Mouse (Mus musculus): Measurements from ENCODE around the gene Hap1. TPM values are rescaled to one million over a fixed set of nuclear protein-coding genes. Genes with fewer than 3 reads are reported as not detected.
A peak's percentile ranks its signal among the peaks of the same experiment; 100 is the strongest.
"Not testable (repeated sequence)": the region's sequence is repeated elsewhere in the genome, so short reads cannot be mapped to it uniquely, and the experiment has no call there.

Hap1 gene
- polyA plus RNA-seq, 1 experiment from 2014 or later: 13.8 TPM

DNA sequence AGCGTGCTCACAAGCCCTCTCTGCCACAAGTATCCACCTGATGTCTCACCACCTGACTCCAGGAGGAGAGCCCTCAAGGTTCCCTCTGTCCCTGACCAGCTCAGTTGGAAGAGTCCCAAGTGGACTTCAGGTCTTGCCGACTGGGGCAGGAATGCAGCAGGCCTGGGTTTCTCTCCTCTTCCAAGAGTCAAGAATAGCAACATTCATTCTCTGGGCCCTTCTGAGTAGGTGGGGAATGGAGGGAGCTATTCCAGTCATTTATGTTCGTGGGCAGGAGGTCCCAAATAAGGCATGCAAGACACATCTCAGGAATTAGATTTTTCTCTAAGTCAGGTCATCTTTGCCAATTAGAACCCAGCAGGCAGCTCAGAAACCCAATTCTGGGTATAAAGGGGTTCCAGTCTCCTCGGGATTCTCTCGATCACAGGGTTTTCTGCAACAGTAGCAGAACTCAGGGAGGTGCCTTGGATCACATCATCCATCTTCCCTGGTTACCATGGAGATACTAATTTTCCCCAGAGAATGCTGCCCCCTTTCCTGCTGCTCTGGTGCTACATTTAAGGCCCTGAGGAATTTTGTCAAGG, 43.7 kb downstream of the Hap1 start:
- Histone ChIP-seq H3K9me3 (replicated peaks; ENCODE audit: low read length) (no peaks in the 10 kb centered on the region), H3K4me2 (ENCODE audit: low read length) (no peak overlapping the region), H3K36me3 (ENCODE audit: insufficient read depth, low read length) (no peaks in the 10 kb centered on the region), H3K27me3 (ENCODE audit: insufficient read depth, low read length) (no peaks in the 10 kb centered on the region), H3K9ac (ENCODE audit: low read depth, low read length) (no peak overlapping the region), H3K4me3 (replicated peaks; ENCODE audit: low read depth, low read length) (no peak overlapping the region), H3K27ac (no peak overlapping the region), H3K4me1 (replicated peaks; ENCODE audit: insufficient read depth, low read length) (no peaks in the 10 kb centered on the region)
- ATAC-seq (replicated peaks; ENCODE audit: low FRiP score, low read depth) (peak; percentile 51; the same call in 1 of the 2 replicates), DNase-seq (ENCODE audit: low spot score) (no peak)
- 36% methylated on average over 5 of the region's 5 CpGs for WGBS
- TF ChIP-seq CTCF (IDR thresholded peaks at IDR 0.05; ENCODE audit: low read depth): no peak

DNA sequence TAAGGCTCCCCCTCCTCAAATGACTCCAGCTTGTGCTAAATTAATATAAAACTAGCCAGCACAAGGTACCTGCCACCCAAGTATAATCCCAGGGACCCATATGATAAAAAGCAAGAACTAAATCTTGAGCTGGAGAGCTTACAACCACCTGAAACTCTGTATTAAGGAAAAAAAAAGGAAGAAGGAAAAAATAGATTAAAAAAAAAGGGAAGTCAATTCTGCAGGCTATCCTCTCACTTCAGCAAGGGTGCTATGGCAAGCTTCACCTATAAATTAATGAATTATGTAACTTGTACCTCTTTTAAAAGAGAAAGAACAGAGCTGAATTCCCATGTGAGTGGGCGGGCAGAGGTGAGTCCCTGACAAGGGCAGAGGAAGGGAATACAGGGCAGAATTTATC, 44.3 kb downstream of the Hap1 start:
- H3K9ac ChIP-seq (ENCODE audit: low read depth, low read length): no peak overlapping the region
- 67% methylated on average over 1 of the region's 1 CpGs for WGBS
- DNase-seq (ENCODE audit: low spot score) (no peak), ATAC-seq (replicated peaks; ENCODE audit: low FRiP score, low read depth) (no peak)
- no peaks in the 10 kb centered on the region for H3K36me3 ChIP-seq (ENCODE audit: insufficient read depth, low read length)
- no peak for TF ChIP-seq CTCF (IDR thresholded peaks at IDR 0.05; ENCODE audit: low read depth)
- no peaks in the 10 kb centered on the region for H3K27me3 ChIP-seq (ENCODE audit: insufficient read depth, low read length)
- no peaks in the 10 kb centered on the region for H3K9me3 ChIP-seq (replicated peaks; ENCODE audit: low read length)
- no peak overlapping the region for H3K27ac ChIP-seq
- H3K4me3 ChIP-seq (replicated peaks; ENCODE audit: low read depth, low read length): no peak overlapping the region
- H3K4me1 ChIP-seq (replicated peaks; ENCODE audit: insufficient read depth, low read length): no peaks in the 10 kb centered on the region
- no peak overlapping the region for H3K4me2 ChIP-seq (ENCODE audit: low read length)

DNA sequence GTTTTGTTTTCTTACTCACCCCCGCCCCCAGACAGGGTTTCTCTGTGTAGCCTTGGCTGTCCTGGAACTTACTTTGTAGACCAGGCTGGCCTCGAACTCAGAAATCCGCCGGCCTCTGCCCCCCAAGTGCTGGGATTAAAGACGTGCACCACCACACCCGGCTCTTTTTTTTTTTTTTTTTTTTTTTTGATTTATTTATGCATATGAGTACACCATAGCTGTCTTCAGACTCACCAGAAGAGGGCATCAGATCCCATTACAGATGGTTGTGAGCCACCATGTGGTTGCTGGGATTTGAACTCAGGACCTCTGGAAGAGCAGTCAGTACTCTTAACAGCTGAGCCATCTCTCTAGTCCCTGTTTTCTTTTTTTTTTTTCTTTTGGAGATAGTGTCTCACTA, 47.3 kb downstream of the Hap1 start:
- WGBS: 93% methylated on average over 6 of the region's 6 CpGs
- H3K9me3 ChIP-seq (replicated peaks; ENCODE audit: low read length); H3K36me3 ChIP-seq (ENCODE audit: insufficient read depth, low read length); H3K4me1 ChIP-seq (replicated peaks; ENCODE audit: insufficient read depth, low read length); H3K27me3 ChIP-seq (ENCODE audit: insufficient read depth, low read length); H3K27ac ChIP-seq; H3K4me3 ChIP-seq (replicated peaks; ENCODE audit: low read depth, low read length); H3K9ac ChIP-seq (ENCODE audit: low read depth, low read length); ATAC-seq (replicated peaks; ENCODE audit: low FRiP score, low read depth); DNase-seq (ENCODE audit: low spot score); H3K4me2 ChIP-seq (ENCODE audit: low read length): not testable (repeated sequence)

DNA sequence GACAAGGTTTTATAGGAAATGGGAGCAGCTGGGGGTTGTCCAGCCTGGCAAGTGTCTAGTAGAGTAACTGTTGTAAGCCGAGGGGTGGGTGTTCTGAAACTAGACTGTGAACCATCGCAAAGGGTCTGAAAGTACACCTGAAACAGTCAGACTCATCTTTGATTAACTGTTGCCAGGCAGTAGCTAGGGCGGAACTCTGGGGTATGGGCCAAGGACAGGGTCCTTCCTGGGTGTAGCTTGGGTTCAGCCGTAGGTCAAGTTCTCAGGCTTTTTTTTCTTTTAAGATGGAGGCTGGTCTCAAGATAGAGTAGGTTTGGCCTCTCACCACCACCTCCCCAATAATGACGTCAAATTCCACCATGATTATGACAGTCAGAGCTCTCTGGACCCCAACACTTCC, 48.0 kb downstream of the Hap1 start:
- ATAC-seq (replicated peaks; ENCODE audit: low FRiP score, low read depth) (no peak), DNase-seq (ENCODE audit: low spot score) (no peak)
- H3K9me3 ChIP-seq (replicated peaks; ENCODE audit: low read length): no peaks in the 10 kb centered on the region
- no peaks in the 10 kb centered on the region for H3K4me1 ChIP-seq (replicated peaks; ENCODE audit: insufficient read depth, low read length)
- H3K9ac ChIP-seq (ENCODE audit: low read depth, low read length): no peak overlapping the region
- H3K36me3 ChIP-seq (ENCODE audit: insufficient read depth, low read length): no peaks in the 10 kb centered on the region
- WGBS: 85% methylated on average over 5 of the region's 5 CpGs
- no peaks in the 10 kb centered on the region for H3K27me3 ChIP-seq (ENCODE audit: insufficient read depth, low read length)
- H3K4me3 ChIP-seq (replicated peaks; ENCODE audit: low read depth, low read length): no peak overlapping the region
- H3K27ac ChIP-seq: no peak overlapping the region
- H3K4me2 ChIP-seq (ENCODE audit: low read length): no peak overlapping the region
- no peak for TF ChIP-seq CTCF (IDR thresholded peaks at IDR 0.05; ENCODE audit: low read depth)

DNA sequence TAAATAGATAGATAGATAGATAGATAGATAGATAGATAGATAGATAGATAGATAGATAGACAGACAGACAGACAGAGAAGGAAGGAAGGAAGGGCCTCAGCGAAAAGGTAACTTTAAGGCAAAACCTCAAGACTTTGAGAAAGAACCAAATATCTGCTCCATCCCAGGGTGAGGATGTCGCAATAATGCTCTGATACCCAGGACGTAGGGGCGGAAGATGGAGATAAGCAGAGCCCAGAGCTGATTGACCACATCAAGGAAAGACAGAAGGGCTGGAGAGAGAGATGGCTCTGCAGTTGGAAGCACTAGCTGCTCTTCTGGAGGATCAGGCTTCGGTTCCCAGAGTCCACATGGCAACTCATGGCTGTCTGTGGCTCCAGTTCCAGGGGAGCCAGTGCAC, 54.6 kb downstream of the Hap1 start:
- no peak for ATAC-seq (replicated peaks; ENCODE audit: low FRiP score, low read depth)
- H3K4me1 ChIP-seq (replicated peaks; ENCODE audit: insufficient read depth, low read length): no peaks in the 10 kb centered on the region
- no peak for TF ChIP-seq CTCF (IDR thresholded peaks at IDR 0.05; ENCODE audit: low read depth)

DNA sequence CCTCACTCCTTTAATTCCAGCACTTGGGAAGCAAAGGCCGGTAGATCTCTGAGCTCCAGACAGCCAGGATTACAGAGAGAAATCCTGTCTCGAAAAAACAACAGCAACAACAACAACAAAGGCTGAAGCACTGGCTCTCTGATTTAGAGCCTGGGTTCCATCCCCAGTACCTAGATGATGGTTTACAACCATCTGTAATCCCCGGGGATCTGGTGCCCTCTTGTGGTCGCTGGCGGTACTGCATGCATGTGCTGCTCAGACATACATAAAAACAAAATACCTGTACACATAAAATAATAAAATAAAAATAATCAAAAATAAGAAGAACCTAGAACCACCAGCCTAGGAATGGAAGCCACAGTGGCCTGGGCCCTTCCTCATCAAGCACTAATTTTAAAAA, 55.6 kb downstream of the Hap1 start:
- peak; percentile 97 for TF ChIP-seq CTCF (IDR thresholded peaks at IDR 0.05; ENCODE audit: low read depth)
- Histone ChIP-seq H3K4me1 (replicated peaks; ENCODE audit: insufficient read depth, low read length) (no peaks in the 10 kb centered on the region), H3K9me3 (replicated peaks; ENCODE audit: low read length) (no peaks in the 10 kb centered on the region), H3K9ac (ENCODE audit: low read depth, low read length) (no peak overlapping the region), H3K27ac (no peak overlapping the region), H3K4me2 (ENCODE audit: low read length) (no peak overlapping the region), H3K4me3 (replicated peaks; ENCODE audit: low read depth, low read length) (no peak overlapping the region), H3K36me3 (ENCODE audit: insufficient read depth, low read length) (no peaks in the 10 kb centered on the region), H3K27me3 (ENCODE audit: insufficient read depth, low read length) (no peaks in the 10 kb centered on the region)
- DNase-seq (ENCODE audit: low spot score): peak; percentile 62
- 17% methylated on average over 5 of the region's 5 CpGs for whole genome bisulfite sequencing
- no peak for ATAC-seq (replicated peaks; ENCODE audit: low FRiP score, low read depth)

More for the DNA sequence above, 54.6 kb downstream of the Hap1 start:
- no peak overlapping the region for H3K4me2 ChIP-seq (ENCODE audit: low read length)
- no peak overlapping the region for H3K27ac ChIP-seq
- no peaks in the 10 kb centered on the region for H3K9me3 ChIP-seq (replicated peaks; ENCODE audit: low read length)
- H3K27me3 ChIP-seq (ENCODE audit: insufficient read depth, low read length): no peaks in the 10 kb centered on the region
- H3K4me3 ChIP-seq (replicated peaks; ENCODE audit: low read depth, low read length): no peak overlapping the region
- 94% methylated on average over 5 of the region's 5 CpGs for WGBS
- DNase-seq (ENCODE audit: low spot score): no peak
- no peak overlapping the region for H3K9ac ChIP-seq (ENCODE audit: low read depth, low read length)
- no peaks in the 10 kb centered on the region for H3K36me3 ChIP-seq (ENCODE audit: insufficient read depth, low read length)

All from kidney, postnatal 0 days (tissue).